ENCODE assay signal across 7 mouse cellular contexts in the genomic region with DNA sequence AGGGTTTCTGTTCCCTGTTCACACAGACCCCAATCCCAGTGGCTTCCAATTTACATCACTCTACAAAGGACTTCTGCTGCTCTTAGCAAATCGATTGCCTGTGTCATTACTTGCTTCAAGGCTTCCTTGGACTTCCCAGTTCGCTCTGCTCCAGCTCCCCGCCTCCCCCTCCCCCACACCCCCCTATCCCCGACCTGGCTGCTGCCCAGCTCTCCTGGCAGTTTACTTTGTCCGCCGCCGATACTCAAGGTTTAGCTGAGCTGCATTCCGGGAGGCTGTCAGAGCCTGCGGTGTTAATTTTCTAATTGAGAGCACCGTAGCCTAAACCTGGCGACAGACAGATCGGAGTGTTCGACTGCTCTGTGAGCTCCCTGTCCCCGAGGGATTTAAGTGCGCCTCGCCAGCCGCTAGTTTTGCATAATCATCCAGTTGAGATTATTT. TPM values are rescaled to one million over a fixed set of nuclear protein-coding genes. Genes with fewer than 3 reads are reported as not detected.
DNase-seq lines count a peak whose midpoint lies in the region; ATAC-seq lines count a peak whose summit lies in the region.

No protein-coding gene starts in this region.

- peak overlapping the region; percentile 82 for H3K4me2 ChIP-seq in heart, embryonic 15.5 days
- H3K4me2 ChIP-seq in stomach, embryonic 15.5 days: peak overlapping the region; percentile 75

- no peaks in the 10 kb centered on the region for H3K9me3 ChIP-seq in heart, embryonic 15.5 days (replicated peaks)
- no peaks in the 10 kb centered on the region for H3K9me3 ChIP-seq in stomach, embryonic 15.5 days

- peaks cover 52% of the 10 kb centered on the region for H3K4me1 ChIP-seq in heart, embryonic 15.5 days (replicated peaks)
- H3K4me1 ChIP-seq in stomach, embryonic 15.5 days: peaks cover 20% of the 10 kb centered on the region

- peak overlapping the region; percentile 53 for H3K4me3 ChIP-seq in heart, embryonic 15.5 days
- peak overlapping the region; percentile 40 for H3K4me3 ChIP-seq in stomach, embryonic 15.5 days (replicated peaks)

- no peaks in the 10 kb centered on the region for H3K36me3 ChIP-seq in heart, embryonic 15.5 days
- no peaks in the 10 kb centered on the region for H3K36me3 ChIP-seq in stomach, embryonic 15.5 days

- 3% methylated on average over 17 of the region's 17 CpGs for WGBS in heart, embryonic 15.5 days
- 2% methylated on average over 17 of the region's 17 CpGs for WGBS in stomach, embryonic 15.5 days

- peak; percentile 38 for DNase-seq in adrenal gland, postnatal 25 days
- DNase-seq in embryo, embryonic 9.5 days (ENCODE audit: extremely low spot score): peak; percentile 42
- peak; percentile 74 for DNase-seq in kidney, postnatal 10 days
- DNase-seq in lung, postnatal 25 days (ENCODE audit: low spot score): peak; percentile 44
- DNase-seq in spleen, postnatal 14 days (ENCODE audit: low spot score in 2 of 2): no peak

- peak overlapping the region; percentile 44 for H3K9ac ChIP-seq in heart, embryonic 15.5 days
- peak overlapping the region; percentile 32; the same call in 1 of the 2 replicates for H3K9ac ChIP-seq in stomach, embryonic 15.5 days

- ATAC-seq in heart, embryonic 15.5 days (replicated peaks; ENCODE audit: insufficient number of reproducible peaks, insufficient read depth, low FRiP score, low read depth): peak; percentile 20; the same call in 1 of the 2 replicates
- 0 out of 2 replicates have a peak, but pooled peaks have one; percentile 27 for ATAC-seq in stomach, embryonic 15.5 days (ENCODE audit: insufficient read depth, low FRiP score, low read depth)

- no peaks in the 10 kb centered on the region for H3K27me3 ChIP-seq in heart, embryonic 15.5 days
- H3K27me3 ChIP-seq in stomach, embryonic 15.5 days (replicated peaks): no peaks in the 10 kb centered on the region

- peak overlapping the region; percentile 80 for H3K27ac ChIP-seq in heart, embryonic 15.5 days
- peak overlapping the region; percentile 58 for H3K27ac ChIP-seq in stomach, embryonic 15.5 days

RNA-seq across cellular contexts. Expression of a gene that starts 4.7 kb away (rescaled TPM):
- total RNA-seq in adrenal gland, postnatal 25 days (2021): 0.85 and 0.86 TPM in 2 replicates
- polyA plus RNA-seq in heart, embryonic 15.5 days (2015; fragmentation: Nextera tagmentation; extraction: Ambion mirVana): 1.8 and 2.4 TPM in 2 replicates
- polyA plus RNA-seq in stomach, embryonic 15.5 days (2015; fragmentation: Nextera tagmentation; extraction: Ambion mirVana): 2.1 and 2.5 TPM in 2 replicates

Comparison
In these comparisons a context has a peak if more than half of its experiments do, and no peak if none do; other contexts are left out.
1. DNase-seq: peak in adrenal gland, postnatal 25 days (single experiment), embryo, embryonic 9.5 days (single experiment), kidney, postnatal 10 days (single experiment) and lung, postnatal 25 days (single experiment); none in spleen, postnatal 14 days (0 of 2).